Mouse (Mus musculus) mouse trophoblast stem cell (cell line): Measurements from ENCODE around the gene Spata33.
"Not testable (repeated sequence)": the region's sequence is repeated elsewhere in the genome, so short reads cannot be mapped to it uniquely, and the experiment has no call there.

Source experiments
- in situ Hi-C, 2 experiments: fragments of 300-500 bp; cut with MseI, MboI; formaldehyde crosslinking; loops; 2 replicates in 1 of 2; 3 replicates in 1 of 2; pipeline ENCODE4 v1.15.1; 2025

Spata33 gene

GRCm38 (mm10) chr8:123212321-123213117 is at the start of gene Spata33, which contains the start of gene Chmp1a:
Gene Spata33, plus strand, starts transcription at chr8:123212832.
Gene Chmp1a, minus strand, starts transcription at chr8:123212763.
- in situ Hi-C loops = loop anchor here in 1 of 2 experiments (25.0 kb wide), 1 partner anchor 100 kb away; the partner anchor contains the start of genes Cpne7 and Rpl13

- in situ Hi-C loops = no loop called here
Observed at GRCm38 (mm10) chr8:123181391-123181790, 31.2 kb upstream of the Spata33 start.

- in situ Hi-C loops = no loop called here
Observed at GRCm38 (mm10) chr8:123185566-123186409, 26.8 kb upstream of the Spata33 start, which contains the start of gene Dpep1. Gene Dpep1, plus strand, starts transcription at chr8:123186242.

- in situ Hi-C loops = no loop called here
Observed at GRCm38 (mm10) chr8:123188006-123188405, 24.6 kb upstream of the Spata33 start.

GRCm38 (mm10) chr8:123188841-123189240 is 23.8 kb upstream of the Spata33 start:
- in situ Hi-C loops = no loop called here

GRCm38 (mm10) chr8:123190678-123191077 is 22.0 kb upstream of the Spata33 start:
- in situ Hi-C loops = no loop called here

- in situ Hi-C loops = no loop called here
Observed at GRCm38 (mm10) chr8:123191908-123192307, 20.7 kb upstream of the Spata33 start.

GRCm38 (mm10) chr8:123193771-123194170 is 18.9 kb upstream of the Spata33 start:
- in situ Hi-C loops = no loop called here

GRCm38 (mm10) chr8:123197016-123197415 is 15.6 kb upstream of the Spata33 start:
- in situ Hi-C loops = loop anchor here in 1 of 2 experiments (5.0 kb wide), 1 partner anchor 35 kb away; no protein-coding TSS in a partner anchor

GRCm38 (mm10) chr8:123199864-123200263 is 12.8 kb upstream of the Spata33 start:
- in situ Hi-C loops = loop anchor here in 1 of 2 experiments (5.0 to 25.0 kb wide), 2 partner anchors 38 to 88 kb away; partner anchors contain the start of genes Cpne7 and Rpl13

- in situ Hi-C loops = loop anchor here in 1 of 2 experiments (25.0 kb wide), 1 partner anchor 90 kb away; the partner anchor contains the start of genes Cpne7 and Rpl13
Observed at GRCm38 (mm10) chr8:123202288-123202687, 10.3 kb upstream of the Spata33 start.

GRCm38 (mm10) chr8:123203571-123203970 is 9.1 kb upstream of the Spata33 start:
- in situ Hi-C loops = loop anchor here in 1 of 2 experiments (25.0 kb wide), 1 partner anchor 91 kb away; the partner anchor contains the start of genes Cpne7 and Rpl13

- in situ Hi-C loops = loop anchor here in 1 of 2 experiments (25.0 kb wide), 1 partner anchor 100 kb away; the partner anchor contains the start of genes Cpne7 and Rpl13
Observed at GRCm38 (mm10) chr8:123211876-123212275, 756 bp upstream of the Spata33 start.

- in situ Hi-C loops = loop anchor here in 1 of 2 experiments (25.0 kb wide), 1 partner anchor 101 kb away; the partner anchor contains the start of genes Cpne7 and Rpl13
Observed at GRCm38 (mm10) chr8:123213118-123213772, 613 bp downstream of the Spata33 start.

GRCm38 (mm10) chr8:123215430-123215829 is 2.8 kb downstream of the Spata33 start:
- in situ Hi-C loops = loop anchor here in 1 of 2 experiments (25.0 kb wide), 1 partner anchor 103 kb away; the partner anchor contains the start of genes Cpne7 and Rpl13

- in situ Hi-C loops = loop anchor here in 1 of 2 experiments (25.0 kb wide), 1 partner anchor 109 kb away; the partner anchor contains the start of genes Cpne7 and Rpl13
Observed at GRCm38 (mm10) chr8:123220917-123221316, 8.3 kb downstream of the Spata33 start.

GRCm38 (mm10) chr8:123224278-123225266 is 11.9 kb downstream of the Spata33 start, which contains the start of gene Cdk10:
Gene Cdk10, plus strand, starts transcription at chr8:123224842.
- in situ Hi-C loops = loop anchor here in 1 of 2 experiments (25.0 kb wide), 1 partner anchor 112 kb away; the partner anchor contains the start of genes Cpne7 and Rpl13

GRCm38 (mm10) chr8:123228416-123228815 is 15.8 kb downstream of the Spata33 start:
- in situ Hi-C loops = no loop called here

- in situ Hi-C loops = not testable (repeated sequence)
Observed at GRCm38 (mm10) chr8:123230326-123230725, 17.7 kb downstream of the Spata33 start.
